25 mouse cellular contexts compared by ENCODE assay signal in the genomic region with DNA sequence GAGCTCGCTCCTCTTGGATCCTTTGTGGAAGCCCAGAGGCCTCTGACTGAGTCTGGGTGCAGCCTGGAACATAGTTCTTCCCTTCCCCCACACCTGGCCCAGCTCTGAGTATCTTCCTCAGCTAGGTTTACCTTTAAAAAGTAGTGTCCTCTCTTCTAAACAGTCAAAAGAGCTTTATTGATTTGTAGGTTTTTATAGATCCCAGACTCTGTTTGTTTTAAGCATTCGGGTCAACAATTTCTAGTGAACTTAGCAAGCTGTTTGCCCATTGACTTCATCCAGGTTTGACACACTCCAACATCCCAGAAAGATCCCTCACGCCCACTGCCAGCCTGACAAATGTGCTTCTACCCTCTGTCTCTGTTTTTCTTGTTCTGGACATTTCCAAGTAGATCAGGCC. TPM values are rescaled to one million over a fixed set of nuclear protein-coding genes. Genes with fewer than 3 reads are reported as not detected.
"Had no signal": no experiment of that assay in that cellular context is flagged by ENCODE, and none has a peak within 500 bp of the region (broad histone marks: within the 10 kb centered on the region; RNA-seq: fewer than 3 reads in every experiment).

No protein-coding gene starts in this region.

- H3K4me1 ChIP-seq: kidney, embryonic 15.5 days; limb, embryonic 12.5 days had no signal

- H3K4me3 ChIP-seq: heart, adult 2 months; heart, embryonic 13.5 days; heart, embryonic 15.5 days; hindbrain, embryonic 13.5 days; hindbrain, embryonic 15.5 days; kidney, embryonic 15.5 days; layer of hippocampus, adult 2 months; left cerebral cortex, adult 2 months; limb, embryonic 10.5 days; limb, embryonic 12.5 days had no signal

- DNase-seq: forebrain, postnatal 0 days; gastrocnemius, postnatal 14 days; gastrocnemius, postnatal 36 days; heart, adult 11 months; heart, adult 2 months; heart, postnatal 14 days; heart, postnatal 36 days; kidney, adult 11 months; kidney, adult 9 months; kidney, postnatal 14 days; kidney, postnatal 4 days had no signal

- H3K4me2 ChIP-seq: heart, embryonic 11.5 days; heart, embryonic 13.5 days; heart, embryonic 15.5 days; hindbrain, embryonic 13.5 days; hindbrain, embryonic 15.5 days; kidney, embryonic 15.5 days; limb, embryonic 12.5 days had no signal

- H3K36me3 ChIP-seq: heart, embryonic 13.5 days; heart, embryonic 15.5 days; hindbrain, embryonic 13.5 days; hindbrain, embryonic 15.5 days; kidney, embryonic 15.5 days; limb, embryonic 10.5 days; limb, embryonic 12.5 days had no signal

- H3K9ac ChIP-seq: forebrain, postnatal 0 days; heart, embryonic 13.5 days; heart, embryonic 15.5 days; hindbrain, embryonic 13.5 days; hindbrain, embryonic 15.5 days; kidney, embryonic 15.5 days; limb, embryonic 12.5 days had no signal

- H3K9me3 ChIP-seq: heart, embryonic 13.5 days; heart, embryonic 15.5 days; hindbrain, embryonic 13.5 days; hindbrain, embryonic 15.5 days; kidney, embryonic 15.5 days; limb, embryonic 10.5 days; limb, embryonic 12.5 days had no signal

- H3K27me3 ChIP-seq: heart, embryonic 13.5 days; heart, embryonic 15.5 days; hindbrain, embryonic 13.5 days; hindbrain, embryonic 15.5 days; kidney, embryonic 15.5 days; limb, embryonic 12.5 days had no signal

- H3K27ac ChIP-seq: heart, adult 2 months; heart, embryonic 13.5 days; heart, embryonic 15.5 days; hindbrain, embryonic 13.5 days; hindbrain, embryonic 15.5 days; hindbrain, postnatal 0 days; kidney, embryonic 15.5 days; kidney, postnatal 0 days; layer of hippocampus, adult 2 months; left cerebral cortex, adult 2 months; limb, embryonic 10.5 days; limb, embryonic 12.5 days had no signal

- ATAC-seq: forebrain, postnatal 0 days; hindbrain, postnatal 0 days; intestine, embryonic 16.5 days had no signal

RNA-seq across cellular contexts. Expression of a gene that starts 38.6 kb away (rescaled TPM):
- total RNA-seq: hematopoietic stem cell, adult 5-6 weeks had no signal
